Mouse (Mus musculus) forebrain, embryonic 12.5 days (tissue): ENCODE data around the gene Kynu. TPM values are rescaled to one million over a fixed set of nuclear protein-coding genes. Genes with fewer than 3 reads are reported as not detected.

Experiments
- polyA plus RNA-seq: library from polyadenylated mRNA; unstranded; fragments of >200 nt; fragmentation: Nextera tagmentation; extraction: Ambion mirVana; gene quantifications from 2 replicates; pipeline ENCODE4 v1.2.1, GENCODE M21; 2016

Gene Kynu
- polyA plus RNA-seq, 1 experiment from 2014 or later = 0.72 TPM

Other genes with a start within 250 kb of the Kynu start
- 0.23 and 0.38 TPM in 2 replicates for gene Arhgap15, start 193.5 kb downstream of the Kynu start, polyA plus RNA-seq